Mouse (Mus musculus) left cerebral cortex, postnatal 25 days (tissue): ENCODE measurements around the gene Gm5169. TPM values are rescaled to one million over a fixed set of nuclear protein-coding genes. Genes with fewer than 3 reads are reported as not detected.
"Not testable (repeated sequence)": the region's sequence is repeated elsewhere in the genome, so short reads cannot be mapped to it uniquely, and the experiment has no call there.

Experiments used
- DNase-seq, 2 experiments: peaks; one replicate each; pipeline ENCODE4 v3.0.0; 2022; ENCODE audit warnings: low spot score in 2 of 2, mixed read lengths in 1 of 2
- intact Hi-C: fragments of 180-260 bp; cut with DNase I; formaldehyde crosslinking; loops from one replicate; pipeline ENCODE4 v1.15.1; 2025
- total RNA-seq, 2 experiments: library from RNA; stranded (reverse); gene quantifications; 2 replicates each; pipeline ENCODE4 v1.2.3; 2021

The Gm5169 gene
- total RNA-seq: not detected

GRCm38 (mm10) chrX:25301355-25301754 lies at the start of gene Gm5169:
Gm5169 (minus strand) TSS chrX:25301455.
- intact Hi-C loops, DNase-seq: not testable (repeated sequence)

DNA sequence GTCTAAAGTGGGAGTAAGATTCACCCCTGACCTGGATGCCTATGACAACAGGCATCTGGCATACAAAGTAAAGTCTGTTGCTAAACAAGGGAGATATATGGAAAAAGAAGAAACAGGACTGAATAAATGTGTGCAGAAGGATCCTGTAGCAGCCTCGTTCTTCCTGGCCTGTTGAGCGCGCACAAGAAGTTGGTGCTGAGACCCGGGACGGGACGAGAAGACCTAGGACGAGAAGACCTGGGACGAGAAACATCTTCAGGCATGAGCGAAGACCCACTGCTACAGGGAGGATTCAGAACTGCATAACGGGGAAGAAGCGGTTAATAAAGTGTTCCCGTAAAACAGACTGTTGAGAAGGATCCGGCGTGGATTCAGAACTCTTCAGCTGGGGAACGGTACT lies 46.2 kb upstream of the Gm5169 start:
- DNase-seq, intact Hi-C loops: not testable (repeated sequence)
